Mouse (Mus musculus): ENCODE measurements at regions not wholly inside any gene's neighbourhood (a gene's known extent, or its start where the extent isn't known, plus 50 kb on each side); places are given as distances from the start of the nearest gene placed in this dataset.

GRCm38 (mm10) chr7:73184208-73185070 is 190.9 kb upstream of the Rgma start:
- H3K4me3 ChIP-seq (ENCODE audit: low read depth, low read length) = no peak overlapping the region
- TF ChIP-seq CTCF (IDR thresholded peaks at IDR 0.05; ENCODE audit: low read depth, low read length) (no peak), EP300 (IDR thresholded peaks at IDR 0.05; ENCODE audit: insufficient read depth, low read depth, low read length) (no peak), POLR2A (IDR thresholded peaks at IDR 0.05; ENCODE audit: insufficient read depth, low read length) (no peak)

DNA sequence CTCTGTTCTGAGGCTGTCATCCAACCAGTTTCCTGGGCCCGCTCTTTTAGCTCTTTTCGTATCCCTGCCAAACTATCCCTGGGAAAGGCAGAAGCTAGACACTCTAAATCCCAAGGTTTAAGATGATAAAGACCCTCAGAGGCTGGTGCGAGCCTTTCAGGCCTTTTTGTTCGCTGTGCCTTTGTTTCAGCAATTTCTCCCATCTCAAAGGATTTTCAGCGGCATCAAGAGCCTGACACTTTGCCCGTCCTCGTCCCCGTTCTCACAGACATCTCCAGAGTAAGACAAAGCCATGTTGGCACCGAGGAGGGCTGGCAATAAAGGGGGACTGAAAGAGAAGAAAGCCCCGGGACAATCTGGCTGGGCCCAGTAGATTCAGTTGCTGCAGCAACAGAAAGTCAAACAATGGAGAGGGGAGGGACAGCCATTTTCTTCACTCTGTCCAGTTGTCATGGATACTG is 190.2 kb upstream of the Rgma start:
- TF ChIP-seq CTCF (IDR thresholded peaks at IDR 0.05; ENCODE audit: low read depth, low read length) = no peak
- TF ChIP-seq POLR2A (IDR thresholded peaks at IDR 0.05; ENCODE audit: insufficient read depth, low read length) = no peak
- TF ChIP-seq EP300 (IDR thresholded peaks at IDR 0.05; ENCODE audit: insufficient read depth, low read depth, low read length) = no peak
- Histone ChIP-seq H3K27ac (ENCODE audit: insufficient read depth, low read length) (no peak overlapping the region), H3K4me3 (ENCODE audit: low read depth, low read length) (no peak overlapping the region), H3K9ac (ENCODE audit: low read depth, poor library complexity, severe bottlenecking) (no peak overlapping the region), H3K27me3 (ENCODE audit: control insufficient read depth, insufficient read depth, low read length, poor library complexity, severe bottlenecking) (no peaks in the 10 kb centered on the region), H3K36me3 (ENCODE audit: control insufficient read depth, insufficient read depth, low read length, poor library complexity, severe bottlenecking) (no peaks in the 10 kb centered on the region), H3K4me1 (ENCODE audit: control insufficient read depth, insufficient read depth, low read length) (no peaks in the 10 kb centered on the region), H3K9me3 (replicated peaks; ENCODE audit: control insufficient read depth, insufficient read depth, low read length, poor library complexity, severe bottlenecking) (peaks cover 13% of the 10 kb centered on the region)

More at GRCm38 (mm10) chr7:73184208-73185070, 190.9 kb upstream of the Rgma start:
- Histone ChIP-seq H3K27me3 (ENCODE audit: control insufficient read depth, insufficient read depth, low read length, poor library complexity, severe bottlenecking) (no peaks in the 10 kb centered on the region), H3K9me3 (replicated peaks; ENCODE audit: control insufficient read depth, insufficient read depth, low read length, poor library complexity, severe bottlenecking) (peaks cover 13% of the 10 kb centered on the region), H3K36me3 (ENCODE audit: control insufficient read depth, insufficient read depth, low read length, poor library complexity, severe bottlenecking) (no peaks in the 10 kb centered on the region), H3K9ac (ENCODE audit: low read depth, poor library complexity, severe bottlenecking) (no peak overlapping the region), H3K4me1 (ENCODE audit: control insufficient read depth, insufficient read depth, low read length) (no peaks in the 10 kb centered on the region), H3K27ac (ENCODE audit: insufficient read depth, low read length) (no peak overlapping the region)

- Histone ChIP-seq H3K9ac (ENCODE audit: low read depth, poor library complexity, severe bottlenecking) (no peak overlapping the region), H3K4me1 (ENCODE audit: control insufficient read depth, insufficient read depth, low read length) (no peaks in the 10 kb centered on the region), H3K36me3 (ENCODE audit: control insufficient read depth, insufficient read depth, low read length, poor library complexity, severe bottlenecking) (no peaks in the 10 kb centered on the region), H3K27me3 (ENCODE audit: control insufficient read depth, insufficient read depth, low read length, poor library complexity, severe bottlenecking) (no peaks in the 10 kb centered on the region), H3K4me3 (ENCODE audit: low read depth, low read length) (no peak overlapping the region), H3K27ac (ENCODE audit: insufficient read depth, low read length) (no peak overlapping the region), H3K9me3 (replicated peaks; ENCODE audit: control insufficient read depth, insufficient read depth, low read length, poor library complexity, severe bottlenecking) (peaks cover 13% of the 10 kb centered on the region)
- TF ChIP-seq POLR2A (IDR thresholded peaks at IDR 0.05; ENCODE audit: insufficient read depth, low read length) (no peak), CTCF (IDR thresholded peaks at IDR 0.05; ENCODE audit: low read depth, low read length) (no peak), EP300 (IDR thresholded peaks at IDR 0.05; ENCODE audit: insufficient read depth, low read depth, low read length) (no peak)
These were observed 189.7 kb upstream of the Rgma start for GRCm38 (mm10) chr7:73185591-73185990.

- H3K27ac ChIP-seq (ENCODE audit: insufficient read depth, low read length) = no peak overlapping the region
- H3K4me1 ChIP-seq (ENCODE audit: control insufficient read depth, insufficient read depth, low read length) = no peaks in the 10 kb centered on the region
- H3K27me3 ChIP-seq (ENCODE audit: control insufficient read depth, insufficient read depth, low read length, poor library complexity, severe bottlenecking) = no peaks in the 10 kb centered on the region
- peaks cover 13% of the 10 kb centered on the region for H3K9me3 ChIP-seq (replicated peaks; ENCODE audit: control insufficient read depth, insufficient read depth, low read length, poor library complexity, severe bottlenecking)
- no peaks in the 10 kb centered on the region for H3K36me3 ChIP-seq (ENCODE audit: control insufficient read depth, insufficient read depth, low read length, poor library complexity, severe bottlenecking)
- H3K4me3 ChIP-seq (ENCODE audit: low read depth, low read length) = no peak overlapping the region
- TF ChIP-seq EP300 (IDR thresholded peaks at IDR 0.05; ENCODE audit: insufficient read depth, low read depth, low read length) = no peak
- no peak for TF ChIP-seq CTCF (IDR thresholded peaks at IDR 0.05; ENCODE audit: low read depth, low read length)
- TF ChIP-seq POLR2A (IDR thresholded peaks at IDR 0.05; ENCODE audit: insufficient read depth, low read length) = no peak
- no peak overlapping the region for H3K9ac ChIP-seq (ENCODE audit: low read depth, poor library complexity, severe bottlenecking)
These were observed 188.8 kb upstream of the Rgma start for GRCm38 (mm10) chr7:73186501-73186900.

DNA sequence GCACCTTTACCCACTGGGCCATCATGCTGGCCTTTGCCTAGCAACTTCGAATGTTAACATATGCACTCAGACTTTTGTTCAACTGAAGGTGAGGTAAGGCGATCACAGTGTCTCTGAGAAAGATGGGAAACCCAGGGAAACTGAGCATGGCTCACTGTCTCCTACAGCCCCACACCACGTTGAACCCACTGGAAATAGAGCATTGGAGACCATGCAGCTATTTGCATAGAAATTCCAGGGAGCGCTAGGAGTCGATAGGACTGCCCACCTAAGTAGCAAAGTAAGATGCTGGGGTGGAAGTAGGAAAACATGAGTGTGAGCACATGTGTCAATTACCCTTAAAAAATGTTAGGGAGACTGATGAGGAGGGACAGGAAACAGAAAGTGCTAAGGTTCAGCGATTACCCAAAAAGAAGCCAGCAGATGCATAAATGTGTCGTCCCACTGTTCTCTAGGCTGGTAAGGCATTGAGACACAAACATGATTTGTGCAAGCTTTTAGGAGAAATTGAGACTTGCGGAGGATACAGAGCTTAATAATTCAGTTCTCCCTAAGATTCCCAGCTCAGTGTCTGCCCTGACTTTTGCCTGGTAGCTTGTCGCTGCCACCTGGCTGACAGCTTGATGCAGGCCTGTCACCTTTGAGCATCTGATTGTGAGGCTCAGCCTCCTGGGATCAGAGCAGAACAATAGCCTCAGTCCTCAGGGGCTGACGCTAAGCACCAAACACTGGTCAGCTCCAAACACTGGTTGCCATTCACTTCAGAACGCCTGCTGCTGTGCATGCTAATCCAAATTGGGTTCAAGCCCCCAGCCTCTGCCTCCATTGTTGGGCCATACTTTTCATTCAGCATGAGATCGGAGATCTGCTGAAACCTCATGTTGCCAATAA is 183.7 kb upstream of the Rgma start:
- no peak overlapping the region for H3K9ac ChIP-seq (ENCODE audit: low read depth, poor library complexity, severe bottlenecking)
- no peaks in the 10 kb centered on the region for H3K27me3 ChIP-seq (ENCODE audit: control insufficient read depth, insufficient read depth, low read length, poor library complexity, severe bottlenecking)
- H3K4me3 ChIP-seq (ENCODE audit: low read depth, low read length) = no peak overlapping the region
- H3K4me1 ChIP-seq (ENCODE audit: control insufficient read depth, insufficient read depth, low read length) = no peaks in the 10 kb centered on the region
- TF ChIP-seq CTCF (IDR thresholded peaks at IDR 0.05; ENCODE audit: low read depth, low read length) = no peak
- 0 out of 2 replicates have a peak, but pooled peaks have one; percentile 8 for TF ChIP-seq EP300 (IDR thresholded peaks at IDR 0.05; ENCODE audit: insufficient read depth, low read depth, low read length)
- no peak for TF ChIP-seq POLR2A (IDR thresholded peaks at IDR 0.05; ENCODE audit: insufficient read depth, low read length)
- no peak overlapping the region for H3K27ac ChIP-seq (ENCODE audit: insufficient read depth, low read length)
- H3K36me3 ChIP-seq (ENCODE audit: control insufficient read depth, insufficient read depth, low read length, poor library complexity, severe bottlenecking) = no peaks in the 10 kb centered on the region
- H3K9me3 ChIP-seq (replicated peaks; ENCODE audit: control insufficient read depth, insufficient read depth, low read length, poor library complexity, severe bottlenecking) = no peaks in the 10 kb centered on the region
